Mouse (Mus musculus): ENCODE data around the gene Smtn.

- TF ChIP-seq CTCF (IDR thresholded peaks at IDR 0.05; ENCODE audit: low read depth, low read length) (no peak), TAL1 (conservative IDR thresholded peaks at IDR 0.05; ENCODE audit: low read depth, low read length) (no peak), POLR2AphosphoS5 (IDR thresholded peaks at IDR 0.05; ENCODE audit: insufficient replicate concordance, low read depth, low read length) (no peak), GATA1 (IDR thresholded peaks at IDR 0.05; ENCODE audit: borderline replicate concordance, low read length) (no peak)
Measured at GRCm38 (mm10) chr11:3583127-3583526, 42.7 kb upstream of the Smtn start.
